Mouse (Mus musculus): ENCODE results near the gene Slc38a5. TPM values are rescaled to one million over a fixed set of nuclear protein-coding genes. Genes with fewer than 3 reads are reported as not detected.

The Slc38a5 gene
- polyA plus RNA-seq, 1 experiment = not detected

GRCm38 (mm10) chrX:8327124-8327523 is 56.2 kb downstream of the Slc38a5 start, which contains the start of gene Ssxb10:
Ssxb10 (plus strand) TSS chrX:8327424.
- no peaks in the 10 kb centered on the region for H3K36me3 ChIP-seq (ENCODE audit: control insufficient read depth, insufficient read depth)
- no peaks in the 10 kb centered on the region for H3K79me3 ChIP-seq (ENCODE audit: low read depth)
- TF ChIP-seq CTCF (IDR thresholded peaks at IDR 0.05; ENCODE audit: control insufficient read depth, insufficient read depth, insufficient read length) (no peak), CEBPB (IDR thresholded peaks at IDR 0.05; ENCODE audit: low read depth) (no peak)
- H3ac ChIP-seq (ENCODE audit: control insufficient read depth, insufficient read length, low read depth) = no peak within 1 kb of the TSS
- H3K79me2 ChIP-seq (ENCODE audit: control insufficient read depth, insufficient read depth) = no peaks in the 10 kb centered on the region
- no peak within 1 kb of the TSS for H3K4me3 ChIP-seq (ENCODE audit: insufficient read depth, poor library complexity, severe bottlenecking)
- H3K27me3 ChIP-seq (ENCODE audit: control insufficient read depth, insufficient read depth, insufficient read length) = no peaks in the 10 kb centered on the region

Other genes starting within 250 kb of the Slc38a5 start
- gene Suv39h1, start 196.4 kb upstream of the Slc38a5 start, polyA plus RNA-seq (2012; fragmentation: generic; extraction: Trizol) = 106 TPM
- gene Was, start 180.6 kb upstream of the Slc38a5 start, polyA plus RNA-seq (2012; fragmentation: generic; extraction: Trizol) = 0.74 TPM
- gene Wdr13, start 138.2 kb upstream of the Slc38a5 start, polyA plus RNA-seq (2012; fragmentation: generic; extraction: Trizol) = 11.1 TPM
- gene Rbm3, start 125.3 kb upstream of the Slc38a5 start, polyA plus RNA-seq (2012; fragmentation: generic; extraction: Trizol) = 537 TPM
- gene Tbc1d25, start 95.0 kb upstream of the Slc38a5 start, polyA plus RNA-seq (2012; fragmentation: generic; extraction: Trizol) = 9.9 TPM
- gene Ebp, start 77.6 kb upstream of the Slc38a5 start, polyA plus RNA-seq (2012; fragmentation: generic; extraction: Trizol) = 73.1 TPM
- gene Porcn, start 64.6 kb upstream of the Slc38a5 start, polyA plus RNA-seq (2012; fragmentation: generic; extraction: Trizol) = 7.6 TPM
- 36.1 TPM for gene Ftsj1, start 18.7 kb upstream of the Slc38a5 start, polyA plus RNA-seq (2012; fragmentation: generic; extraction: Trizol)
- not detected for gene Ssxb10, start 56.3 kb downstream of the Slc38a5 start, polyA plus RNA-seq (2012; fragmentation: generic; extraction: Trizol)
- not detected for gene Ssxb9, start 95.8 kb downstream of the Slc38a5 start, polyA plus RNA-seq (2012; fragmentation: generic; extraction: Trizol)
- not detected for gene Ssxb1, start 142.2 kb downstream of the Slc38a5 start, polyA plus RNA-seq (2012; fragmentation: generic; extraction: Trizol)
- gene Ssxb2, start 190.6 kb downstream of the Slc38a5 start, polyA plus RNA-seq (2012; fragmentation: generic; extraction: Trizol) = not detected

Measured in C2C12 (cell line).